Mouse (Mus musculus): Measurements from ENCODE around the gene Cldn9. TPM values are rescaled to one million over a fixed set of nuclear protein-coding genes. Genes with fewer than 3 reads are reported as not detected.
A peak's percentile ranks its signal among the peaks of the same experiment; 100 is the strongest.

Cldn9 gene
- polyA plus RNA-seq, 1 experiment from 2014 or later, result 0.14 TPM

DNA sequence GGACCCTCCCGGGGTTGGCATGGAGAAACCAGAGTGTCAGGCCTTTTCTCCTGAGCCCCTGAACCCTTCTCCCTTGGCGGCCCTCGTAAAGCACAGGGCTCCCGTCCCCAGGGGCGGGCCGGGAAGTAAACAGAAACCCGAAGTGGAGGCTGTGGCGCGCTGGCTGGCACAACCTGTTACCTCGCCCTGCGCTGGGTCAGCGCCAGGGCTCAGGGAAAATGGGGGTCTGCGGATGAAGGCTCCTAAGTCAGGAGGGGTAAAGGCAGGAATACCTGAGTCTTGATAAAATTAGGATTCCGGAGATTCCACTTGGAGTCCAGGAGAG is 23.0 kb downstream of the Cldn9 start:
- peaks cover 48% of the 10 kb centered on the region for H3K27me3 ChIP-seq (ENCODE audit: control insufficient read depth, insufficient read depth, low read length)
- H3K36me3 ChIP-seq (ENCODE audit: control insufficient read depth, insufficient read depth, low read length), result no peaks in the 10 kb centered on the region
- peaks cover 0 to 3% of the 10 kb centered on the region in 2 experiments; a peak in 1 of 4 replicates for H3K4me1 ChIP-seq (ENCODE audit: control insufficient read depth in 2 of 2, insufficient read depth in 2 of 2, low read length in 2 of 2)
- H3K9me3 ChIP-seq (ENCODE audit: control insufficient read depth, low read length), result no peaks in the 10 kb centered on the region
- H3K4me3 ChIP-seq (ENCODE audit: control insufficient read depth in 1 of 2, insufficient read depth in 1 of 2, low read depth in 1 of 2, low read length in 2 of 2), result peak overlapping the region in 1 of 2 experiments; percentile 12; a peak in 2 of 4 replicates
- peak overlapping the region; percentile 35 for H3K4me2 ChIP-seq (ENCODE audit: low read length)
- WGBS, result 6% methylated on average over 14 of the region's 14 CpGs
- H3K27ac ChIP-seq (replicated peaks in 1 of 2; ENCODE audit: control insufficient read depth in 1 of 2, insufficient read depth in 1 of 2, low read depth in 2 of 2, low read length in 2 of 2), result no peak overlapping the region
- no peak overlapping the region for H3K9ac ChIP-seq (ENCODE audit: low read length)
- ATAC-seq (ENCODE audit: insufficient number of reproducible peaks, insufficient read depth, low FRiP score, low read depth), result no peak

- Histone ChIP-seq H3K9ac (ENCODE audit: low read length) (no peak within 1 kb of the TSS), H3K36me3 (ENCODE audit: control insufficient read depth, insufficient read depth, low read length) (no peaks in the 10 kb centered on the region), H3K4me3 (ENCODE audit: control insufficient read depth in 1 of 2, insufficient read depth in 1 of 2, low read depth in 1 of 2, low read length in 2 of 2) (peak within 1 kb of the TSS in 1 of 2 experiments; percentile 12; a peak in 2 of 4 replicates), H3K27ac (replicated peaks in 1 of 2; ENCODE audit: control insufficient read depth in 1 of 2, insufficient read depth in 1 of 2, low read depth in 2 of 2, low read length in 2 of 2) (no peak within 1 kb of the TSS), H3K9me3 (ENCODE audit: control insufficient read depth, low read length) (no peaks in the 10 kb centered on the region), H3K4me2 (ENCODE audit: low read length) (peak within 1 kb of the TSS; percentile 35), H3K27me3 (ENCODE audit: control insufficient read depth, insufficient read depth, low read length) (peaks cover 48% of the 10 kb centered on the region), H3K4me1 (ENCODE audit: control insufficient read depth in 2 of 2, insufficient read depth in 2 of 2, low read length in 2 of 2) (peaks cover 0 to 3% of the 10 kb centered on the region in 2 experiments; a peak in 1 of 4 replicates)
- 0 out of 2 replicates have a peak, but pooled peaks have one; percentile 31 for ATAC-seq (ENCODE audit: insufficient number of reproducible peaks, insufficient read depth, low FRiP score, low read depth)
- WGBS, result 6% methylated on average over 27 of the region's 27 CpGs
These were observed 23.5 kb downstream of the Cldn9 start, which contains the start of gene Bicdl2 for GRCm38 (mm10) chr17:23660117-23660875. Bicdl2 (plus strand) TSS chr17:23660506.

GRCm38 (mm10) chr17:23658450-23658849 is 25.4 kb downstream of the Cldn9 start:
- H3K27me3 ChIP-seq (ENCODE audit: control insufficient read depth, insufficient read depth, low read length), result peaks cover 48% of the 10 kb centered on the region
- 73% methylated on average over 3 of the region's 3 CpGs for WGBS

DNA sequence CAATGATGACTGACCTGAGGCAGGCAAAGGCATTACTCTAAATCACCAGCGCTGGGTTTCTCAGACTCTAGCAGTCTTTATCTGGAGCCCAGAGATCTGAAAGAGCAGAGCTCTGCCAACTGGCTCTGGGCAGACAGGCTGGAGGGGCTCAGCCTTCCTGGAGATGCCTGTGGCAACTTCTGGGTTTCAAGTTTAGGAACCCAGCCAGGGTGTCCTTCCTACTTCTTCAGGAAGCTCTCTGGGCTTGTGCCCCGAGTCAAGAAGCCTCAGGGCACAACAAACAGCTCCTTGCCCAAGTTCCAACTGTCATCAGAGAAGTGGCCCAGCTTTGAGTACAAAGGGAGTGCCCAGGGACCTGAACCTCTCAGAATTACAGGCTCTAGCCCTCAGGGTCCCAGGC is 29.4 kb downstream of the Cldn9 start:
- WGBS, result 53% methylated on average over 2 of the region's 2 CpGs

More at GRCm38 (mm10) chr17:23658450-23658849, 25.4 kb downstream of the Cldn9 start:
- Histone ChIP-seq H3K4me1 (ENCODE audit: control insufficient read depth in 2 of 2, insufficient read depth in 2 of 2, low read length in 2 of 2) (peaks cover 0 to 3% of the 10 kb centered on the region in 2 experiments; a peak in 1 of 4 replicates), H3K4me2 (ENCODE audit: low read length) (no peak overlapping the region), H3K36me3 (ENCODE audit: control insufficient read depth, insufficient read depth, low read length) (no peaks in the 10 kb centered on the region), H3K9me3 (ENCODE audit: control insufficient read depth, low read length) (no peaks in the 10 kb centered on the region), H3K4me3 (ENCODE audit: control insufficient read depth in 1 of 2, insufficient read depth in 1 of 2, low read depth in 1 of 2, low read length in 2 of 2) (no peak overlapping the region), H3K27ac (replicated peaks in 1 of 2; ENCODE audit: control insufficient read depth in 1 of 2, insufficient read depth in 1 of 2, low read depth in 2 of 2, low read length in 2 of 2) (no peak overlapping the region), H3K9ac (ENCODE audit: low read length) (no peak overlapping the region)
- ATAC-seq (ENCODE audit: insufficient number of reproducible peaks, insufficient read depth, low FRiP score, low read depth), result no peak

GRCm38 (mm10) chr17:23654001-23654400 is 29.8 kb downstream of the Cldn9 start:
- WGBS, result 49% methylated on average over 6 of the region's 6 CpGs
- no peak overlapping the region for H3K27ac ChIP-seq (replicated peaks in 1 of 2; ENCODE audit: control insufficient read depth in 1 of 2, insufficient read depth in 1 of 2, low read depth in 2 of 2, low read length in 2 of 2)
- no peaks in the 10 kb centered on the region for H3K4me1 ChIP-seq (ENCODE audit: control insufficient read depth in 2 of 2, insufficient read depth in 2 of 2, low read length in 2 of 2)
- no peak overlapping the region for H3K4me2 ChIP-seq (ENCODE audit: low read length)
- no peak overlapping the region for H3K9ac ChIP-seq (ENCODE audit: low read length)
- ATAC-seq (ENCODE audit: insufficient number of reproducible peaks, insufficient read depth, low FRiP score, low read depth), result no peak
- H3K36me3 ChIP-seq (ENCODE audit: control insufficient read depth, insufficient read depth, low read length), result no peaks in the 10 kb centered on the region
- H3K4me3 ChIP-seq (ENCODE audit: control insufficient read depth in 1 of 2, insufficient read depth in 1 of 2, low read depth in 1 of 2, low read length in 2 of 2), result no peak overlapping the region
- H3K9me3 ChIP-seq (ENCODE audit: control insufficient read depth, low read length), result no peaks in the 10 kb centered on the region
- H3K27me3 ChIP-seq (ENCODE audit: control insufficient read depth, insufficient read depth, low read length), result peaks cover 6% of the 10 kb centered on the region; the same call in 1 of the 2 replicates

More for the DNA sequence above, 29.4 kb downstream of the Cldn9 start:
- no peak overlapping the region for H3K9ac ChIP-seq (ENCODE audit: low read length)
- no peak overlapping the region for H3K4me3 ChIP-seq (ENCODE audit: control insufficient read depth in 1 of 2, insufficient read depth in 1 of 2, low read depth in 1 of 2, low read length in 2 of 2)
- H3K4me1 ChIP-seq (ENCODE audit: control insufficient read depth in 2 of 2, insufficient read depth in 2 of 2, low read length in 2 of 2), result no peaks in the 10 kb centered on the region
- H3K27ac ChIP-seq (replicated peaks in 1 of 2; ENCODE audit: control insufficient read depth in 1 of 2, insufficient read depth in 1 of 2, low read depth in 2 of 2, low read length in 2 of 2), result no peak overlapping the region
- no peaks in the 10 kb centered on the region for H3K9me3 ChIP-seq (ENCODE audit: control insufficient read depth, low read length)
- ATAC-seq (ENCODE audit: insufficient number of reproducible peaks, insufficient read depth, low FRiP score, low read depth), result no peak
- H3K27me3 ChIP-seq (ENCODE audit: control insufficient read depth, insufficient read depth, low read length), result peaks cover 10% of the 10 kb centered on the region
- H3K4me2 ChIP-seq (ENCODE audit: low read length), result no peak overlapping the region
- no peaks in the 10 kb centered on the region for H3K36me3 ChIP-seq (ENCODE audit: control insufficient read depth, insufficient read depth, low read length)

GRCm38 (mm10) chr17:23653324-23653723 is 30.5 kb downstream of the Cldn9 start:
- Histone ChIP-seq H3K4me3 (ENCODE audit: control insufficient read depth in 1 of 2, insufficient read depth in 1 of 2, low read depth in 1 of 2, low read length in 2 of 2) (no peak overlapping the region), H3K4me2 (ENCODE audit: low read length) (no peak overlapping the region), H3K36me3 (ENCODE audit: control insufficient read depth, insufficient read depth, low read length) (no peaks in the 10 kb centered on the region), H3K27ac (replicated peaks in 1 of 2; ENCODE audit: control insufficient read depth in 1 of 2, insufficient read depth in 1 of 2, low read depth in 2 of 2, low read length in 2 of 2) (no peak overlapping the region), H3K4me1 (ENCODE audit: control insufficient read depth in 2 of 2, insufficient read depth in 2 of 2, low read length in 2 of 2) (no peaks in the 10 kb centered on the region), H3K9me3 (ENCODE audit: control insufficient read depth, low read length) (no peaks in the 10 kb centered on the region), H3K27me3 (ENCODE audit: control insufficient read depth, insufficient read depth, low read length) (peaks cover 4% of the 10 kb centered on the region; the same call in 1 of the 2 replicates), H3K9ac (ENCODE audit: low read length) (no peak overlapping the region)
- no peak for ATAC-seq (ENCODE audit: insufficient number of reproducible peaks, insufficient read depth, low FRiP score, low read depth)
- WGBS, result 60% methylated on average over 1 of the region's 2 CpGs

DNA sequence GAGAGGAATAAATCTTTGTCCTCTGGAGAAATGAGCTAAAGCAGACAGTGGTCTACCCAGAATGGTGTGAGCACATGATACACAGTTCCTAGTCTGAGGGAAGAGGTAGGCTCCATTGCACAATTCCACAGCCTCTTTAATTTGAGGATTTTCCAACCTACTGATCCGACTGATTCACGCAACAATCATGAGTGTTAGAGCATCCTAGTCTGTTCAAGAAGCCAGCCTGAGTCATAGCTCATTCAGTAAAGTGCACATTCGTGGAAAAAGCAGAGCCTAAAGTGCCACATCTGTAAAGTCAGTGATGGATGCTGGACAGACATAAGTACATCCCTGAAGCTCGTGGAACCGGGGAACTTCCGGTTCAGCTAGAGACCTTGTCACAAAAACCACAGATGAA is 32.5 kb downstream of the Cldn9 start:
- peaks cover under 1% of the 10 kb centered on the region; the same call in 1 of the 2 replicates for H3K27me3 ChIP-seq (ENCODE audit: control insufficient read depth, insufficient read depth, low read length)
- ATAC-seq (ENCODE audit: insufficient number of reproducible peaks, insufficient read depth, low FRiP score, low read depth), result no peak
- H3K9ac ChIP-seq (ENCODE audit: low read length), result no peak overlapping the region
- H3K27ac ChIP-seq (replicated peaks in 1 of 2; ENCODE audit: control insufficient read depth in 1 of 2, insufficient read depth in 1 of 2, low read depth in 2 of 2, low read length in 2 of 2), result no peak overlapping the region
- no peaks in the 10 kb centered on the region for H3K4me1 ChIP-seq (ENCODE audit: control insufficient read depth in 2 of 2, insufficient read depth in 2 of 2, low read length in 2 of 2)
- 80% methylated on average over 6 of the region's 6 CpGs for WGBS
- no peaks in the 10 kb centered on the region for H3K9me3 ChIP-seq (ENCODE audit: control insufficient read depth, low read length)
- H3K4me2 ChIP-seq (ENCODE audit: low read length), result no peak overlapping the region
- H3K4me3 ChIP-seq (ENCODE audit: control insufficient read depth in 1 of 2, insufficient read depth in 1 of 2, low read depth in 1 of 2, low read length in 2 of 2), result no peak overlapping the region
- no peaks in the 10 kb centered on the region for H3K36me3 ChIP-seq (ENCODE audit: control insufficient read depth, insufficient read depth, low read length)

All from heart, embryonic 14.5 days (tissue).